Mouse (Mus musculus) kidney, embryonic 14.5 days (tissue): ENCODE results near the gene Foxp1. TPM values are rescaled to one million over a fixed set of nuclear protein-coding genes. Genes with fewer than 3 reads are reported as not detected.

Source experiments
- ATAC-seq: fragments of 200-750 bp; cut with Nextera tagmentation; 2 replicates; pipeline ENCODE4 v1.8.0; 2017; ENCODE audit warnings: moderate number of reproducible peaks, mild to moderate bottlenecking, moderate TSS enrichment, moderate library complexity; ENCODE audit not compliant: low FRiP score, low TSS enrichment
- H3K27ac ChIP-seq: fragments of 300-500 bp; sonication (generic); 2 replicates; pipeline ENCODE4 v1.5.1; 2014; ENCODE audit warnings: low read depth, mild to moderate bottlenecking, low read length, moderate library complexity, mixed read lengths
- H3K27me3 ChIP-seq: fragments of 300-500 bp; sonication (generic); 2 replicates; pipeline ENCODE4 v1.6.1; 2014; ENCODE audit warnings: mild to moderate bottlenecking, low read length; ENCODE audit not compliant: control insufficient read depth, insufficient read depth
- H3K36me3 ChIP-seq: fragments of 300-500 bp; sonication (generic); 2 replicates; pipeline ENCODE4 v1.6.1; 2014; ENCODE audit warnings: low read length, mixed read lengths; ENCODE audit not compliant: control insufficient read depth, insufficient read depth
- H3K4me1 ChIP-seq: fragments of 300-500 bp; sonication (generic); 2 replicates; pipeline ENCODE4 v1.6.1; 2014; ENCODE audit warnings: low read length, mixed read lengths; ENCODE audit not compliant: control insufficient read depth, insufficient read depth
- H3K4me2 ChIP-seq: fragments of 300-500 bp; sonication (generic); replicated peaks from 2 replicates; pipeline ENCODE4 v1.6.1; 2014; ENCODE audit warnings: low read depth, mild to moderate bottlenecking, low read length
- H3K4me3 ChIP-seq: fragments of 300-500 bp; sonication (generic); 2 replicates; pipeline ENCODE4 v1.5.1; 2014; ENCODE audit warnings: mild to moderate bottlenecking, low read length
- H3K9ac ChIP-seq: fragments of 300-500 bp; sonication (generic); 2 replicates; pipeline ENCODE4 v1.6.1; 2014; ENCODE audit warnings: low read depth, mild to moderate bottlenecking, low read length, moderate library complexity
- H3K9me3 ChIP-seq: fragments of 300-500 bp; sonication (generic); 2 replicates; pipeline ENCODE4 v1.6.1; 2016; ENCODE audit warnings: low read length; ENCODE audit not compliant: control insufficient read depth
- WGBS: fragments of 180-500 bp; shearing (Covaris S2); extraction: QIAGEN DNeasy Blood & Tissue Kit; methylation state at CpG from one replicate; pipeline ENCODE4 v1.1.7; 2014; 5-methylcytosine and 5-hydroxymethylcytosine counted together
- polyA plus RNA-seq: library from polyadenylated mRNA; unstranded; fragments of >200 nt; fragmentation: Nextera tagmentation; extraction: Ambion mirVana; gene quantifications from 2 replicates; pipeline ENCODE4 v1.2.1, GENCODE M21; 2014

Foxp1 gene
- polyA plus RNA-seq, 1 experiment from 2014 or later = 67.4 TPM

DNA sequence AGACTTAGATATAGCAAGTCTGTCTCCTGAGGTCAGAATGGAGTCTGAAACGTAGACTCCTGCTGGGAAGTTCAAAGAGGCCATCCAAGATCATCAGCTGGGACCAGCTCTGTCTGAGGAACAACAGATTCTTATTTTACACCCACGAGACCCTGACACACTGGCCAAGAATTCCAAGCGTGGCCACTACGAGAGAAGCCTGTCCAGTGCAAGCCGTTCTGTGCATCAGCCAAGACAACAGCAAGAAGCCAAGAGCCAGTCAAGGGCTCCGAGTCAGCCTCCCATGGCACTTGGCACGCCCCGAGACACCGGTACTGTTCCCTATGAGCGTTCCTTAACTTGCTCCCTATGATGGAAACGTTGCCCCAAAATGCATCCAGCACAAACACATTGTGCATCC is 194.8 kb downstream of the Foxp1 start:
- 67% methylated on average over 11 of the region's 11 CpGs for WGBS
- H3K4me2 ChIP-seq = no peak overlapping the region
- H3K36me3 ChIP-seq = no peaks in the 10 kb centered on the region
- no peak overlapping the region for H3K4me3 ChIP-seq
- H3K9ac ChIP-seq = no peak overlapping the region
- H3K4me1 ChIP-seq = peaks cover 11% of the 10 kb centered on the region
- H3K9me3 ChIP-seq = no peaks in the 10 kb centered on the region
- 0 out of 2 replicates have a peak, but pooled peaks have one; percentile 39 for ATAC-seq
- H3K27ac ChIP-seq = no peak overlapping the region
- no peaks in the 10 kb centered on the region for H3K27me3 ChIP-seq

DNA sequence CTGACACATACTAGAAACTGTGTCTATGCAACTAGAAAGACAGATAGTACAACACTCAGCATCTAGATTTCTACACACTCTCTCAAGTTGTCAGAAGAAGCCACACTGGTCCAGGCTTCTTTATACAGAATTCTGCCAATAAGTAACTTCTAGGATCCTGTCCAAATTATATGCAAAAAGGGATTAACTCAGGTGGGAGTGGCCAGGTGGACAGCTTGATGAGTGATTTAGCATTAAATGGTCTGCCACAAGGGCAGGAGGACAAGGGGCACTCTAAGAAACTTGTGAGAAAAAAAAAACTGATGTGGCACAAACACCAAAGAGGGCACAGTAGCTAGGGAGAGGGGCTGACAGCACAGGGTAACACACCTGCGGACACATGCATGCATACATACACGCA is 196.6 kb downstream of the Foxp1 start:
- Histone ChIP-seq H3K4me2 (no peak overlapping the region), H3K9ac (no peak overlapping the region), H3K27me3 (no peaks in the 10 kb centered on the region), H3K36me3 (no peaks in the 10 kb centered on the region), H3K9me3 (no peaks in the 10 kb centered on the region), H3K4me1 (peaks cover 11% of the 10 kb centered on the region), H3K4me3 (no peak overlapping the region), H3K27ac (no peak overlapping the region)
- 93% methylated on average over 2 of the region's 2 CpGs for WGBS
- no peak for ATAC-seq

DNA sequence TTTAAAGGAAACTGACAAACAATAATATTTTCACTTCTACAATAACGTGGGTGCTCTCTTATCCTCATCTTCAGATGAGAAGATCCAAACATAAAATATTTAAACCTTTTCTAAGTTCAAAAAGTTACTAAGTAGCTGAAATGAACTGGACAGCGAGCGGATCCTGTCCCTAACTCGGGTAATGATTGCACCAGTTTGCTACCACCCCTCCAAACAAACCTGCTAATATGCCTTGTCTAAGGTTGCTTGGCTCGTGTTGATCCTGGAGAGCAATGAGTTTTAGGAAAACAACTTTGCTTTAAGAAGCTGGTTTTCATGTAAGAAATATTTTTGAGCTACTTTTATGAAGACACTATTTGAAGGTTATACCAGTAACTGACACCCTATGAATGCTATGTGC is 197.1 kb downstream of the Foxp1 start:
- ATAC-seq = no peak
- Histone ChIP-seq H3K9ac (no peak overlapping the region), H3K4me2 (no peak overlapping the region), H3K36me3 (no peaks in the 10 kb centered on the region), H3K9me3 (no peaks in the 10 kb centered on the region), H3K27ac (no peak overlapping the region), H3K4me3 (no peak overlapping the region), H3K4me1 (peaks cover 11% of the 10 kb centered on the region), H3K27me3 (no peaks in the 10 kb centered on the region)
- WGBS = 75% methylated on average over 5 of the region's 5 CpGs

GRCm38 (mm10) chr6:99322132-99322904 is 200.2 kb downstream of the Foxp1 start:
- Histone ChIP-seq H3K4me2 (no peak overlapping the region), H3K9me3 (no peaks in the 10 kb centered on the region), H3K9ac (no peak overlapping the region), H3K36me3 (no peaks in the 10 kb centered on the region), H3K4me3 (no peak overlapping the region), H3K27ac (no peak overlapping the region), H3K4me1 (peaks cover 4% of the 10 kb centered on the region; the same call in 1 of the 2 replicates), H3K27me3 (no peaks in the 10 kb centered on the region)
- ATAC-seq = no peak
- WGBS = 82% methylated on average over 8 of the region's 8 CpGs

DNA sequence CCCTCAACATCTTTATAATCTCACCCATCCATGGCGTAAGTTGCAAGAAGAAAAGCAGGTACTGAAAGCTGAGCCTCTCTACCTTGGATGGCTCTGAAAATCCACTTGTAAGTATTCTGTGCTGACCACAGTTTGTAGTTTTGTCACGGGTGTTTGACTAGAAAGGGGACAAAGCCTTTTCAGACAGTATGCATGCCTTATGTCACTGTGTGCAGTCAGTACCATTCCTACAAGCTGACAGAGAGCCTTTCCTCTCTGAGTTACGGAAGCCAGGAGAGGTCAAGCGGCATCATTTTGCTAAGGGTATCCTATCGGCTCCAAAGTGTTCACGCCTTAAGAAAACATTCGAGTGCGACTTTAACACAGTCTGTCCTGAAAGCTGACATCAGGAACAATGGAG is 202.1 kb downstream of the Foxp1 start:
- no peak overlapping the region for H3K4me2 ChIP-seq
- H3K9ac ChIP-seq = no peak overlapping the region
- no peak overlapping the region for H3K27ac ChIP-seq
- 32% methylated on average over 8 of the region's 8 CpGs for WGBS
- ATAC-seq = no peak
- H3K4me3 ChIP-seq = no peak overlapping the region
- H3K9me3 ChIP-seq = no peaks in the 10 kb centered on the region
- peaks cover 7% of the 10 kb centered on the region; the same call in 1 of the 2 replicates for H3K4me1 ChIP-seq
- no peaks in the 10 kb centered on the region for H3K36me3 ChIP-seq
- H3K27me3 ChIP-seq = no peaks in the 10 kb centered on the region

DNA sequence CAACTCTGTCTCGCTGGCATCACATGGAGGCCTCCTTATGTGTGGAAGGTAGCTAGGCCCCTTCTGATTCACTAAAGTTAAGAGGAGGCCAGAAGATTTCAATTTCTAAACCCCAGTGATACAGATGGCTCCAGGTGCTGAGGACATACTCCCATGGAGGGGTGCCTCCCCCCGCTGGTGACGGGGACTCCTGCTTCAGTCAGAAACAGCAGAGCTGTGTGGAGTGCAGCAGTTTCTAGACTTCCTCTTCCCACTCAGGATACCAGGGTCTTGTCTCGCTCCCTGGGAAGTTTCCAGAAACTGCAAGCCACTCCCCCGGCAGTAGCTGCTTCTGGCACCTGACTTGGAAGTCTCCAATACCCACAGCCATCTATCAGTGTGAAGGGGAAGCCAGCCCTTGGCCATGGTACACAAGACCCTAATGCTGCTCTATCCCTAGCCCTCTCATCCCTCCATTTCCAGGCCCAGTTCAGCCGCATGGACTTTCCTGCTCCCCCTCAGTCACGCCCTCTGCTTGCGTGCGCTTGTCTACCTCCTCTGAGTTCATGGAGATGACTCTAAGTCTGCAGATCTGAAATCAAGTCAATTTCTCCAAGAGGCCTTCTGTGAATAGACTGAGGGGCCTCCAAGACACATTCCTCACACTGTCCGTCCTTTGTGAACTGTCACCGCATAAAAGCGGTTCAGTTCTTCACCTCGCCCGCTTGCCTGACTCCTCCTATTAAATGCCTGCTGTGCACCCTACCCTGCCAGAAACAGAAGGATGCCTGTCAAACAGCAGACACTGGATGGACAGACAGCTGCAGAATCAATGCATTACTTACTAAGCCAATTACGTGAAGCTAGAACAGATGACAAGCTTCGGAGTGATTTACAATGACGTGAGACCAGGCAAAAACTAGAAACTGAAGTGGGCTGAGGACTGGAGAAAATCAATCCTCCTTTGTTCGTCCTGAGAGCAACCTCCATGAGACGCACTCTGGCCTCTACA is 202.8 kb downstream of the Foxp1 start:
- no peak overlapping the region for H3K9ac ChIP-seq
- no peak overlapping the region for H3K4me2 ChIP-seq
- no peak overlapping the region for H3K4me3 ChIP-seq
- H3K9me3 ChIP-seq = no peaks in the 10 kb centered on the region
- ATAC-seq = no peak
- H3K4me1 ChIP-seq = peaks cover 7% of the 10 kb centered on the region; the same call in 1 of the 2 replicates
- H3K27me3 ChIP-seq = no peaks in the 10 kb centered on the region
- H3K27ac ChIP-seq = no peak overlapping the region
- 73% methylated on average over 19 of the region's 19 CpGs for WGBS
- H3K36me3 ChIP-seq = no peaks in the 10 kb centered on the region

DNA sequence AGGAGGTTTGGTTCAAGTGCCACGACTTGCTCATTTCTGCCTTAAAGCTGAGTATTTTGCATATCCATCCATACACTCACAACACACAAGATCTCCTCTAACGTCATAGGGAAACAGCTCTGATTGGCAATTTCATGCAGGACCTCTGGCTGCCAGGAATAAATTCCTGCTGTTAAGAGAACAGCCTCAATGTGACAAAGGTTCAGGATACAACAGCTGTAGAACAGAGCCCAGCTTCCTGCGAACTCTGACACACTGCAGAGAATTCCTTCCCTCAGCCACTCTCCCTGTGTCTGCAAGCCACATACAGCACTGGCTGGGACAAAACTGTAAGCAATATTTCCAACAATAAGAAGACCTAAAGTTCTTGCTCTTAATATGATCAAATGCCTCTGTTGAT is 207.8 kb downstream of the Foxp1 start:
- H3K4me2 ChIP-seq = no peak overlapping the region
- H3K27ac ChIP-seq = no peak overlapping the region
- ATAC-seq = no peak
- H3K4me3 ChIP-seq = no peak overlapping the region
- no peaks in the 10 kb centered on the region for H3K36me3 ChIP-seq
- H3K9me3 ChIP-seq = no peaks in the 10 kb centered on the region
- H3K4me1 ChIP-seq = 0 out of 2 replicates have a peak, but pooled peaks cover 7% of the 10 kb centered on the region
- H3K9ac ChIP-seq = no peak overlapping the region
- 53% methylated on average over 3 of the region's 3 CpGs for WGBS
- no peaks in the 10 kb centered on the region for H3K27me3 ChIP-seq

DNA sequence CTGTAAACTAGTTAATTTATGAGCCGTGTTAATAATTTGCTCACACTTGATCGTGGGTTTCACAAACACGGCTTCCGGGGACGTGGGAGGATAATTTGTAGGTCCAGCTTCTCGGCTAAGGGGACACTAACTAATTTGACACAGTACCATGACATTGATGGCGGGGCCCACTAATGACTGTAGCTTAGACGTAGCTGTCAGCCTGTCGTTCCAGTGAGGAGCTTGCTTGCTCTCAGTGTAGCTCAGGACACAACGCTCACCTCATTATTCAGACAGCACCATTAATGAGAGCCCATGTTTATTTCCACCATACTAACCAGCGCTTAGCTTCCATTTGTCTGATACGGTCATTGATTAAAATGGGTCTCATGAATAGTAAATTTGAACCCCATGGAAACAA is 212.0 kb downstream of the Foxp1 start:
- no peak overlapping the region for H3K4me2 ChIP-seq
- H3K4me1 ChIP-seq = 0 out of 2 replicates have a peak, but pooled peaks cover 4% of the 10 kb centered on the region
- 42% methylated on average over 12 of the region's 12 CpGs for WGBS
- no peaks in the 10 kb centered on the region for H3K27me3 ChIP-seq
- H3K4me3 ChIP-seq = no peak overlapping the region
- no peak for ATAC-seq
- 0 out of 2 replicates have a peak, but pooled peaks cover 4% of the 10 kb centered on the region for H3K36me3 ChIP-seq
- no peak overlapping the region for H3K27ac ChIP-seq
- no peak overlapping the region for H3K9ac ChIP-seq
- H3K9me3 ChIP-seq = no peaks in the 10 kb centered on the region

DNA sequence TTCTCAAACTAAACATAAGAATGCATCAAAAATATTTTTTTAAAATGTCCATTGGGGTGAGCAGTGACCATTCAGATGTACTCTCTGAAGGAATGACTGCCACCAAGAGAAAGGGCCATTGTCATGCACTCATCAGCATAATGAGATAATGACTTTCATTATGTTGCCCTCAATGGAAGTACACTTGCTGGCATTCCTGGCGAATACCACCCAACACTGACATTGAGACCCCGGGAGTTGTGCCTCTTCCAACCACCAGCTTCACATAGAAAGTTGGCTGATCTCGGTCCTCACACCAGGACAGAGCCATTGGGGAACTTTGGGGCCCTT is 212.4 kb downstream of the Foxp1 start:
- WGBS = 61% methylated on average over 3 of the region's 3 CpGs
- H3K4me3 ChIP-seq = no peak overlapping the region

More for the DNA sequence above, 212.4 kb downstream of the Foxp1 start:
- ATAC-seq = no peak
- Histone ChIP-seq H3K9me3 (no peaks in the 10 kb centered on the region), H3K4me2 (no peak overlapping the region), H3K36me3 (0 out of 2 replicates have a peak, but pooled peaks cover 4% of the 10 kb centered on the region), H3K27ac (no peak overlapping the region), H3K9ac (no peak overlapping the region), H3K4me1 (0 out of 2 replicates have a peak, but pooled peaks cover 4% of the 10 kb centered on the region), H3K27me3 (no peaks in the 10 kb centered on the region)
